Mouse (Mus musculus) stomach, embryonic 16.5 days (tissue): ENCODE measurements at regions not wholly inside any gene's neighbourhood (a gene's known extent, or its start where the extent isn't known, plus 50 kb on each side); places are given as distances from the start of the nearest gene placed in this dataset.

Experiments used
- ATAC-seq: fragments of 200-750 bp; cut with Nextera tagmentation; 2 replicates; pipeline ENCODE4 v1.8.0; 2017; ENCODE audit warnings: moderate number of reproducible peaks, moderate TSS enrichment; ENCODE audit not compliant: insufficient read depth, low FRiP score
- H3K27ac ChIP-seq: fragments of 300-500 bp; sonication (generic); 2 replicates; pipeline ENCODE4 v1.5.1; 2014; ENCODE audit warnings: low read length
- H3K27me3 ChIP-seq: fragments of 300-500 bp; sonication (generic); 2 replicates; pipeline ENCODE4 v1.6.1; 2014; ENCODE audit warnings: low read length, control low read depth, mixed read lengths; ENCODE audit not compliant: control insufficient read depth, insufficient read depth
- H3K36me3 ChIP-seq: fragments of 300-500 bp; sonication (generic); 2 replicates; pipeline ENCODE4 v1.6.1; 2014; ENCODE audit warnings: low read length; ENCODE audit not compliant: control insufficient read depth, insufficient read depth
- H3K4me1 ChIP-seq: fragments of 300-500 bp; sonication (generic); 2 replicates; pipeline ENCODE4 v1.6.1; 2014; ENCODE audit warnings: low read length, control low read depth, mixed read lengths; ENCODE audit not compliant: control insufficient read depth, insufficient read depth
- H3K4me2 ChIP-seq: fragments of 300-500 bp; sonication (generic); 2 replicates; pipeline ENCODE4 v1.6.1; 2014; ENCODE audit warnings: low read depth, low read length, mixed read lengths
- H3K4me3 ChIP-seq: fragments of 300-500 bp; sonication (generic); replicated peaks from 2 replicates; pipeline ENCODE4 v1.5.1; 2014; ENCODE audit warnings: mild to moderate bottlenecking, low read length
- H3K9ac ChIP-seq: fragments of 300-500 bp; sonication (generic); 2 replicates; pipeline ENCODE4 v1.6.1; 2014; ENCODE audit warnings: low read length
- H3K9me3 ChIP-seq: fragments of 300-500 bp; sonication (generic); replicated peaks from 2 replicates; pipeline ENCODE4 v1.6.1; 2016; ENCODE audit warnings: low read length, control low read depth; ENCODE audit not compliant: control insufficient read depth
- WGBS: fragments of 180-500 bp; shearing (Covaris S2); extraction: QIAGEN DNeasy Blood & Tissue Kit; methylation state at CpG from one replicate; pipeline ENCODE4 v1.1.7; 2014; 5-methylcytosine and 5-hydroxymethylcytosine counted together

DNA sequence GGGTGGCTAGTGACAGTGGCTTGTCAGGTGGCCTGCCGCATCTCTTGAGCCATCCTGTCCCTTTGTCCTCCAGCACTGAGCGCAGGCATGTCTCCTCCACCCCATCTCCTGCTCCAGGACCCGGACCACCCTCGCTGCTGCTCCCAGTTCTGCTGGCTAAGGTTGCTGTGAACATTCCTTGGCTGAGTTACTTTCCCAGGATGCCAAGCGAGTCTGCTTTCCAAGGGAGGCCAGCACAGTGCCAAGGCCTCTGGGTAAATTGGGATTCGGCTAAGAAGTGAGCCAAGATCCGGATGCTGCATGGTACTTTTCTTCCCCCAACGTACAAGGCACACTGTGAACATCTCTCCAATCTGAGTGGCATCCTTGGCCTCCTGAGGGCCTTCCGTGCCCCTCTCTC is 144.3 kb downstream of the Kif26a start:
- no peaks in the 10 kb centered on the region for H3K36me3 ChIP-seq
- H3K9ac ChIP-seq = no peak overlapping the region
- peaks cover 3% of the 10 kb centered on the region; the same call in 1 of the 2 replicates for H3K4me1 ChIP-seq
- ATAC-seq = no peak
- H3K27me3 ChIP-seq = no peaks in the 10 kb centered on the region
- no peak overlapping the region for H3K27ac ChIP-seq
- H3K4me3 ChIP-seq = no peak overlapping the region
- WGBS = 86% methylated on average over 9 of the region's 9 CpGs
- no peak overlapping the region for H3K4me2 ChIP-seq
- H3K9me3 ChIP-seq = no peaks in the 10 kb centered on the region

DNA sequence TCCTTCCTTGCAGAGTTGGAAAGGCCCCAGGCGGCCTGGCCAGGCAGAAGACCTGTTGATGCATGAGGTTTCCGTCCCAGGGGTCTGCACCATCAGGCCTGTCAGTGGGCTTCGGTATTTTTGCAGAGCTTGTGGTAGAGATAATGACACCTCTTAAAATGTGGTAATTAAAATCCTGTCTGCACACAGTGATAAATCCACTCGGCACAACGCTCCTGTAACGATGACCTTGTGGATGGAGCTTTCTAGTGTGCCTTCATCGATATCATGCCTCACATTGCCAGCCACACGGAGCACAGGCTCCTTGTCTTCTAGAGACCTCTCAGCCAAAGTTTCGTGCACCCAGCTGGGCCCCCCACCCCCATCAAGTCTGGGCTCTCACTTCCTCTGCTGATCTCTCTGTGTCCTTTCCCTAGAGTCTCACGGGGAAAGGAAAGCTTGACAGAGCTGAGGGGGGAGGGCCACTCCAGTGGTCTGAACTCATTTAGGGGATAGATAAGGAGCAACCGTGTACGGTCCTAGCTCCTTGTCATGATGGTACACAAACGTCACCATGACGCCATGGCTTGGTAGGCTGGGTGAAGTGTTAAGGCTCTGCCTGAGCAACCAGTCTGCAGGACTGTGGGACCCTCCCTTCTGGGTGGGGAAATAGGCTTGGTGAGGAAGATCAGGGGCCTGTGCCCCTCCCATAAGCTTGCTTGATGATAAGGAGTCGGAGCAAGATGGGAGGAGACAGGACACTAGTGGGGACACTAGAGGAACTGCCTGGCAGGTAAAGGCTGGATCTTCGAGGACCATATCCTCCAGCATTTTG is 145.9 kb downstream of the Kif26a start:
- no peak for ATAC-seq
- WGBS = 60% methylated on average over 16 of the region's 16 CpGs

DNA sequence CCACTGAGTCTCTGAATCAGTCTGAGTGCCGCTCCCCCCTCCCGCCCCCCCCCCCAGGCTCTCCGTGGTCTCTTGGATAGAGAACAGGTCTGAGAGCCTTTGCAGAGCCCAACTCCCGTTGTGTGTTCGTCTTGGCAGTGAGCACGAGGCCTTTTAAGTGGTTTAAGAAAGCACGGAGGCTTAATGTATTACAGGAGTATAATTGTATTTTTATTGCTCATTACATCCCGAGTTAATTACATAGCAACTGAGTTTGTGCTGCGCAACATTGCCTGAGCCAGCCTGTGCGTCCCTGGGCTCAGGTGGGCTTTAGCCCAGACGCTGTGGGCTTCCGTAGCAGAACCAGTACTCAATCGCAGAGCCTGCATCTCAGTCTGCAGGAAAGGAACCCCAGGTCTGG is 147.1 kb downstream of the Kif26a start:
- no peak overlapping the region for H3K27ac ChIP-seq
- H3K4me3 ChIP-seq = no peak overlapping the region
- H3K36me3 ChIP-seq = no peaks in the 10 kb centered on the region
- peaks cover 3% of the 10 kb centered on the region; the same call in 1 of the 2 replicates for H3K4me1 ChIP-seq
- no peaks in the 10 kb centered on the region for H3K9me3 ChIP-seq
- H3K9ac ChIP-seq = no peak overlapping the region
- ATAC-seq = no peak
- H3K4me2 ChIP-seq = no peak overlapping the region
- no peaks in the 10 kb centered on the region for H3K27me3 ChIP-seq
- 77% methylated on average over 13 of the region's 13 CpGs for WGBS

More for the DNA sequence above, 145.9 kb downstream of the Kif26a start:
- Histone ChIP-seq H3K9me3 (no peaks in the 10 kb centered on the region), H3K36me3 (no peaks in the 10 kb centered on the region), H3K4me3 (no peak overlapping the region), H3K9ac (no peak overlapping the region), H3K4me1 (peaks cover 3% of the 10 kb centered on the region; the same call in 1 of the 2 replicates), H3K27me3 (no peaks in the 10 kb centered on the region), H3K27ac (no peak overlapping the region), H3K4me2 (no peak overlapping the region)

GRCm38 (mm10) chr12:112295337-112295941 is 149.4 kb downstream of the Kif26a start:
- peaks cover 3% of the 10 kb centered on the region; the same call in 1 of the 2 replicates for H3K4me1 ChIP-seq
- no peaks in the 10 kb centered on the region for H3K27me3 ChIP-seq
- H3K36me3 ChIP-seq = no peaks in the 10 kb centered on the region
- H3K4me2 ChIP-seq = no peak overlapping the region
- H3K27ac ChIP-seq = no peak overlapping the region
- no peak overlapping the region for H3K4me3 ChIP-seq
- no peak for ATAC-seq
- WGBS = 86% methylated on average over 6 of the region's 6 CpGs
- H3K9me3 ChIP-seq = no peaks in the 10 kb centered on the region
- no peak overlapping the region for H3K9ac ChIP-seq

- Histone ChIP-seq H3K27ac (no peak overlapping the region), H3K9ac (no peak overlapping the region), H3K4me1 (peaks cover 7% of the 10 kb centered on the region; the same call in 1 of the 2 replicates), H3K27me3 (no peaks in the 10 kb centered on the region), H3K36me3 (no peaks in the 10 kb centered on the region), H3K9me3 (no peaks in the 10 kb centered on the region), H3K4me3 (no peak overlapping the region), H3K4me2 (no peak overlapping the region)
- WGBS = 78% methylated on average over 8 of the region's 8 CpGs
- ATAC-seq = no peak
Measured at GRCm38 (mm10) chr12:112298521-112298920, 152.5 kb downstream of the Kif26a start.

GRCm38 (mm10) chr12:112299089-112299488 is 153.1 kb downstream of the Kif26a start:
- Histone ChIP-seq H3K27me3 (no peaks in the 10 kb centered on the region), H3K27ac (no peak overlapping the region), H3K36me3 (no peaks in the 10 kb centered on the region), H3K4me2 (no peak overlapping the region), H3K4me3 (no peak overlapping the region), H3K9me3 (no peaks in the 10 kb centered on the region), H3K9ac (no peak overlapping the region), H3K4me1 (peaks cover 7% of the 10 kb centered on the region; the same call in 1 of the 2 replicates)
- 72% methylated on average over 5 of the region's 5 CpGs for WGBS
- ATAC-seq = no peak

GRCm38 (mm10) chr12:112299603-112300002 is 153.6 kb downstream of the Kif26a start:
- Histone ChIP-seq H3K9ac (no peak overlapping the region), H3K9me3 (no peaks in the 10 kb centered on the region), H3K36me3 (no peaks in the 10 kb centered on the region), H3K27me3 (no peaks in the 10 kb centered on the region), H3K4me3 (no peak overlapping the region), H3K27ac (no peak overlapping the region), H3K4me1 (peaks cover 7% of the 10 kb centered on the region; the same call in 1 of the 2 replicates), H3K4me2 (no peak overlapping the region)
- WGBS = 79% methylated on average over 6 of the region's 6 CpGs
- ATAC-seq = no peak

DNA sequence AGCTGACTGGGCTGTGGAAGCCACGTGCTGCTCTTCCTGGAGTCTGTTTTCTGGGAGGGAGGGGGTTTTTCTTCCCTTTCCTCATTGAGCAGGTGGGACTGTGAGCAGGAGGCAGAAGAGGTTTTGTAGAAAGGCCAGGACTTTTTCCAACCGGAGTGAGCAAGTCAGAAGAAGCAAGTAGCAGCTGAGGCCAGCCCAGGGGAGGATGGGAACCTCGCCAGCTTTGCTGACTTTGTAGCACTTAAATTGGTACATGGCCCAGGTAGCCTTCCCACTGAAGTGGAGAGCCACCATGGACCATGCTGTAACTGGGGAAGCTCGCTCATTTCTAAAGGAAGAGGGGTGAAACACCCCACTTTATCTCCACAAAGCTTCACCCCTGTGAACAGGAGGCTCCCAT is 154.1 kb downstream of the Kif26a start:
- Histone ChIP-seq H3K4me1 (peaks cover 7% of the 10 kb centered on the region; the same call in 1 of the 2 replicates), H3K27me3 (no peaks in the 10 kb centered on the region), H3K9me3 (no peaks in the 10 kb centered on the region), H3K4me2 (no peak overlapping the region), H3K4me3 (no peak overlapping the region), H3K9ac (no peak overlapping the region), H3K36me3 (no peaks in the 10 kb centered on the region), H3K27ac (no peak overlapping the region)
- WGBS = 65% methylated on average over 4 of the region's 4 CpGs
- no peak for ATAC-seq

GRCm38 (mm10) chr12:112301411-112301891 is 155.4 kb downstream of the Kif26a start:
- 33% methylated on average over 13 of the region's 13 CpGs for WGBS
- H3K4me2 ChIP-seq = no peak overlapping the region

More at GRCm38 (mm10) chr12:112301411-112301891, 155.4 kb downstream of the Kif26a start:
- H3K27me3 ChIP-seq = no peaks in the 10 kb centered on the region
- ATAC-seq = no peak
- peaks cover 7% of the 10 kb centered on the region; the same call in 1 of the 2 replicates for H3K4me1 ChIP-seq
- no peak overlapping the region for H3K27ac ChIP-seq
- H3K4me3 ChIP-seq = no peak overlapping the region
- no peaks in the 10 kb centered on the region for H3K9me3 ChIP-seq
- H3K9ac ChIP-seq = no peak overlapping the region
- H3K36me3 ChIP-seq = no peaks in the 10 kb centered on the region
